Comparison of ENCODE assay signal across 10 mouse cellular contexts in the genomic region with DNA sequence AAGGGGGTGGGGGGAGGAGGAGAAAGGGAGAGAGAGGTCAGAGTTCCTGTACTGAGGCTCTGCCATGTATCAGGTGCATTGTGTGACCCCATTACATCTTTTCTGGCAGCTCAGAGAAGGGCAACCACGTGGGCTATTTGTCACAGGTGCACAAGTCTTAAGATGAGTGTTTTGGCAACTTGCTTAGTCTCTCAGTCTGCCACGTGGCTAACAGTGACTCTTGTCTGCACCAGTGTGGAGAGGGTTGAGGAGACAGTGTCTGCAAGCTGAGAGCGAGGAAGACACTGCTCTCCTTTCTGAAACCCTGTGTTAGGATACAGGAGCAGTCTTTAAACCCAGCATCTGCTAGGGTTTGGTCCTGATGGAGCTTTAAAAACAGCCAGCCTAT. TPM values are rescaled to one million over a fixed set of nuclear protein-coding genes. Genes with fewer than 3 reads are reported as not detected.
A peak's percentile ranks its signal among the peaks of the same experiment; 100 is the strongest.
DNase-seq lines count a peak whose midpoint lies in the region; ATAC-seq lines count a peak whose summit lies in the region.
"Had no signal": no experiment of that assay in that cellular context is flagged by ENCODE, and none has a peak within 500 bp of the region (broad histone marks: within the 10 kb centered on the region; RNA-seq: fewer than 3 reads in every experiment).

No protein-coding gene starts in this region.

- no peak overlapping the region for H3K9ac ChIP-seq in embryonic facial prominence, embryonic 14.5 days (ENCODE audit: low read depth, low read length)
- no peak overlapping the region for H3K9ac ChIP-seq in hindbrain, embryonic 15.5 days
- H3K9ac ChIP-seq in hindbrain, embryonic 12.5 days: no peak overlapping the region
- H3K9ac ChIP-seq in forebrain, embryonic 16.5 days (replicated peaks; ENCODE audit: low read depth, low read length): no peak overlapping the region

- ATAC-seq in embryonic facial prominence, embryonic 14.5 days (ENCODE audit: low read depth): peak; percentile 15; the same call in 1 of the 2 replicates
- ATAC-seq in hindbrain, embryonic 15.5 days (ENCODE audit: low FRiP score, low read depth): peak; percentile 27; the same call in 1 of the 2 replicates
- ATAC-seq in hindbrain, embryonic 12.5 days (ENCODE audit: low FRiP score): no peak
- ATAC-seq in forebrain, embryonic 16.5 days: peak; percentile 45
- ATAC-seq: Patski had no signal

- H3K4me3 ChIP-seq in embryonic facial prominence, embryonic 14.5 days (ENCODE audit: low read depth, low read length): no peak overlapping the region
- H3K4me3 ChIP-seq in embryonic facial prominence, embryonic 10.5 days: no peak overlapping the region
- no peak overlapping the region for H3K4me3 ChIP-seq in hindbrain, embryonic 15.5 days
- no peak overlapping the region for H3K4me3 ChIP-seq in hindbrain, embryonic 12.5 days
- no peak overlapping the region for H3K4me3 ChIP-seq in forebrain, embryonic 16.5 days (replicated peaks; ENCODE audit: low read length)

- no peak overlapping the region for H3K27ac ChIP-seq in embryonic facial prominence, embryonic 14.5 days (replicated peaks; ENCODE audit: low read depth, low read length)
- no peak overlapping the region for H3K27ac ChIP-seq in embryonic facial prominence, embryonic 10.5 days (replicated peaks)
- H3K27ac ChIP-seq in hindbrain, embryonic 15.5 days (replicated peaks): peak overlapping the region; percentile 55; the same call in 1 of the 2 replicates
- no peak overlapping the region for H3K27ac ChIP-seq in hindbrain, embryonic 12.5 days
- peak overlapping the region; percentile 70 for H3K27ac ChIP-seq in forebrain, embryonic 16.5 days (ENCODE audit: low read length)

- H3K4me2 ChIP-seq in embryonic facial prominence, embryonic 14.5 days (ENCODE audit: low read depth, low read length): no peak overlapping the region
- H3K4me2 ChIP-seq in hindbrain, embryonic 15.5 days: no peak overlapping the region
- no peak overlapping the region for H3K4me2 ChIP-seq in hindbrain, embryonic 12.5 days (replicated peaks)
- no peak overlapping the region; the same call in 1 of the 2 replicates for H3K4me2 ChIP-seq in forebrain, embryonic 16.5 days (ENCODE audit: low read length)
- H3K4me2 ChIP-seq: liver, embryonic 11.5 days had no signal

- H3K27me3 ChIP-seq in embryonic facial prominence, embryonic 14.5 days (replicated peaks; ENCODE audit: control insufficient read depth, insufficient read depth, low read length): no peaks in the 10 kb centered on the region
- no peaks in the 10 kb centered on the region for H3K27me3 ChIP-seq in embryonic facial prominence, embryonic 10.5 days (replicated peaks; ENCODE audit: low read depth, poor library complexity, severe bottlenecking)
- H3K27me3 ChIP-seq in hindbrain, embryonic 15.5 days: no peaks in the 10 kb centered on the region
- no peaks in the 10 kb centered on the region for H3K27me3 ChIP-seq in hindbrain, embryonic 12.5 days
- no peaks in the 10 kb centered on the region for H3K27me3 ChIP-seq in forebrain, embryonic 16.5 days (replicated peaks; ENCODE audit: control insufficient read depth, insufficient read depth, low read length)
- H3K27me3 ChIP-seq in splenic B cell, adult 2 months (ENCODE audit: control insufficient read depth, insufficient read depth, low read length, poor library complexity, severe bottlenecking): no peaks in the 10 kb centered on the region
- H3K27me3 ChIP-seq: Patski had no signal

- H3K36me3 ChIP-seq in embryonic facial prominence, embryonic 14.5 days (ENCODE audit: control insufficient read depth, insufficient read depth, low read length): no peaks in the 10 kb centered on the region
- no peaks in the 10 kb centered on the region for H3K36me3 ChIP-seq in embryonic facial prominence, embryonic 10.5 days (replicated peaks)
- no peaks in the 10 kb centered on the region for H3K36me3 ChIP-seq in hindbrain, embryonic 15.5 days
- no peaks in the 10 kb centered on the region for H3K36me3 ChIP-seq in hindbrain, embryonic 12.5 days
- H3K36me3 ChIP-seq in forebrain, embryonic 16.5 days (ENCODE audit: control insufficient read depth, insufficient read depth): no peaks in the 10 kb centered on the region
- H3K36me3 ChIP-seq in splenic B cell, adult 2 months (ENCODE audit: control insufficient read depth, insufficient read depth, low read length, poor library complexity, severe bottlenecking): no peaks in the 10 kb centered on the region

- no peaks in the 10 kb centered on the region for H3K9me3 ChIP-seq in embryonic facial prominence, embryonic 14.5 days (ENCODE audit: control insufficient read depth, low read length)
- H3K9me3 ChIP-seq in embryonic facial prominence, embryonic 10.5 days: no peaks in the 10 kb centered on the region
- no peaks in the 10 kb centered on the region for H3K9me3 ChIP-seq in hindbrain, embryonic 15.5 days
- no peaks in the 10 kb centered on the region for H3K9me3 ChIP-seq in hindbrain, embryonic 12.5 days (replicated peaks)
- no peaks in the 10 kb centered on the region for H3K9me3 ChIP-seq in forebrain, embryonic 16.5 days (ENCODE audit: control insufficient read depth, low read length)

- 53% methylated on average over 3 of the region's 3 CpGs for WGBS in embryonic facial prominence, embryonic 14.5 days
- 68% methylated on average over 3 of the region's 3 CpGs for WGBS in embryonic facial prominence, embryonic 10.5 days
- WGBS in hindbrain, embryonic 15.5 days: 61% methylated on average over 3 of the region's 3 CpGs
- 75% methylated on average over 3 of the region's 3 CpGs for WGBS in hindbrain, embryonic 12.5 days
- 35% methylated on average over 3 of the region's 3 CpGs for WGBS in forebrain, embryonic 16.5 days

- no peak for DNase-seq in embryonic facial prominence, embryonic 14.5 days (ENCODE audit: low spot score)
- no peak for DNase-seq in embryonic facial prominence, embryonic 10.5 days (ENCODE audit: low spot score)
- peak; percentile 20 for DNase-seq in splenic B cell, adult 2 months (ENCODE audit: low read depth, low spot score)
- DNase-seq in left cerebral cortex, adult 18-20 months (ENCODE audit: low spot score in 2 of 2): no peak
- DNase-seq in adipocyte (ENCODE audit: low spot score): no peak

- H3K4me1 ChIP-seq in embryonic facial prominence, embryonic 14.5 days (ENCODE audit: control insufficient read depth, insufficient read depth, low read length): peaks cover 11% of the 10 kb centered on the region
- H3K4me1 ChIP-seq in embryonic facial prominence, embryonic 10.5 days: peaks cover 16% of the 10 kb centered on the region; the same call in 1 of the 2 replicates
- H3K4me1 ChIP-seq in hindbrain, embryonic 15.5 days (replicated peaks): peaks cover 16% of the 10 kb centered on the region
- peaks cover 4% of the 10 kb centered on the region; the same call in 1 of the 2 replicates for H3K4me1 ChIP-seq in hindbrain, embryonic 12.5 days
- H3K4me1 ChIP-seq in forebrain, embryonic 16.5 days (replicated peaks; ENCODE audit: control insufficient read depth, insufficient read depth, low read length): peaks cover 17% of the 10 kb centered on the region

RNA-seq across cellular contexts. Expression of gene Mef2a, which starts 48.4 kb away (rescaled TPM):
- 53.8 and 59.1 TPM in 2 replicates for polyA plus RNA-seq in embryonic facial prominence, embryonic 14.5 days (2014; fragmentation: Nextera tagmentation; extraction: Ambion mirVana)
- 24.8 and 25.1 TPM in 2 replicates for polyA plus RNA-seq in embryonic facial prominence, embryonic 10.5 days (2016; fragmentation: Nextera tagmentation; extraction: Ambion mirVana)
- polyA plus RNA-seq in hindbrain, embryonic 15.5 days (2015; fragmentation: Nextera tagmentation; extraction: Ambion mirVana): 35.0 and 38.9 TPM in 2 replicates
- 39.3 and 42.7 TPM in 2 replicates for polyA plus RNA-seq in hindbrain, embryonic 12.5 days (2016; fragmentation: Nextera tagmentation; extraction: Ambion mirVana)
- 43.8 and 45.0 TPM in 2 replicates for polyA plus RNA-seq in forebrain, embryonic 16.5 days (2015; fragmentation: Nextera tagmentation; extraction: Ambion mirVana)
- total RNA-seq in left cerebral cortex, adult 18-20 months (2021): 100 to 1,000 TPM; 115 to 120 TPM

Comparison
In these comparisons a context has a peak if more than half of its experiments do, and no peak if none do; other contexts are left out.
1. H3K27ac ChIP-seq: peak in hindbrain, embryonic 15.5 days (single experiment) and forebrain, embryonic 16.5 days (single experiment); none in embryonic facial prominence, embryonic 14.5 days (single experiment), embryonic facial prominence, embryonic 10.5 days (single experiment) and hindbrain, embryonic 12.5 days (single experiment).